Mouse (Mus musculus) CH12.LX (cell line): ENCODE measurements around the gene Gm20388. TPM values are rescaled to one million over a fixed set of nuclear protein-coding genes. Genes with fewer than 3 reads are reported as not detected.

Source experiments
- DNase-seq: peaks from one replicate; pipeline ENCODE4 v3.0.0-alpha.2; 2013; ENCODE audit errors: extremely low read depth
- H3K27ac ChIP-seq: 2 replicates; pipeline ENCODE4 v1.5.1; 2012; ENCODE audit warnings: low read depth, mild to moderate bottlenecking, control low read depth, moderate library complexity; ENCODE audit not compliant: insufficient read depth
- H3K27me3 ChIP-seq: replicated peaks from 2 replicates; pipeline ENCODE3; 2012; ENCODE audit warnings: inconsistent platforms
- H3K36me3 ChIP-seq, 2 experiments: replicated peaks in 1 of 2; 2 replicates each; pipeline versions ENCODE3 to v1.6.1; 2012; ENCODE audit warnings: inconsistent platforms in 1 of 2, low read length in 1 of 2, mild to moderate bottlenecking in 1 of 2, mixed read lengths in 1 of 2, moderate library complexity in 1 of 2; ENCODE audit not compliant: control insufficient read depth in 1 of 2, insufficient read depth in 1 of 2
- H3K4me1 ChIP-seq, 2 experiments: 2 replicates each; pipeline ENCODE4 v1.6.1; 2012; ENCODE audit warnings: inconsistent platforms in 1 of 2, moderate library complexity in 1 of 2; ENCODE audit not compliant: insufficient read depth in 2 of 2, control insufficient read depth in 1 of 2
- H3K4me2 ChIP-seq: 2 replicates; pipeline ENCODE4 v1.6.1; 2012; ENCODE audit warnings: low read depth, mild to moderate bottlenecking, control low read depth; ENCODE audit not compliant: poor library complexity, insufficient read depth, severe bottlenecking
- H3K4me3 ChIP-seq, 3 experiments: fragments of 150-350 bp in 1 of 3; sonication (generic) in 1 of 3; replicated peaks in 1 of 3; 2 replicates each; pipeline versions ENCODE3 to v1.5.1; 2011 to 2012; ENCODE audit warnings: low read depth in 2 of 3, low read length in 2 of 3, mild to moderate bottlenecking in 2 of 3, moderate library complexity in 2 of 3, control low read depth in 1 of 3, improper control_type of control experiment in 1 of 3, inconsistent platforms in 1 of 3, mixed read lengths in 1 of 3; ENCODE audit not compliant: poor library complexity in 1 of 3
- H3K79me2 ChIP-seq: replicated peaks from 2 replicates; pipeline ENCODE4 v1.6.1; 2012; ENCODE audit warnings: mild to moderate bottlenecking, moderate library complexity; ENCODE audit not compliant: control insufficient read depth, poor library complexity, insufficient read depth, severe bottlenecking; ENCODE audit errors: extremely low read depth
- H3K9ac ChIP-seq: 2 replicates; pipeline ENCODE4 v1.6.1; 2012; ENCODE audit warnings: low read depth, mild to moderate bottlenecking, control low read depth, moderate library complexity; ENCODE audit not compliant: insufficient read depth
- H3K9me3 ChIP-seq: replicated peaks from 2 replicates; pipeline ENCODE3; 2012; ENCODE audit warnings: low read length, inconsistent platforms, mixed read lengths
- CHD1 ChIP-seq: IDR thresholded peaks from 2 replicates; pipeline ENCODE4 v1.6.1; 2012; ENCODE audit warnings: low read depth, low read length, improper control_type of control experiment, inconsistent platforms
- CTCF ChIP-seq, 2 experiments: IDR thresholded peaks in 1 of 2; conservative IDR thresholded peaks in 1 of 2; 2 replicates each; pipeline ENCODE4 v1.5.1; 2011 to 2012; ENCODE audit warnings: low read depth in 2 of 2, low read length in 2 of 2, improper control_type of control experiment in 1 of 2, inconsistent platforms in 1 of 2, mild to moderate bottlenecking in 1 of 2, moderate library complexity in 1 of 2
- ELF1 ChIP-seq: IDR thresholded peaks from 2 replicates; pipeline ENCODE4 v1.6.1; 2014; ENCODE audit warnings: low read depth, mild to moderate bottlenecking, inconsistent platforms, low read length, improper control_type of control experiment
- EP300 ChIP-seq: IDR thresholded peaks from 2 replicates; pipeline ENCODE4 v1.6.1; 2011; ENCODE audit warnings: low read length, improper control_type of control experiment
- GABPA ChIP-seq: IDR thresholded peaks from 2 replicates; pipeline ENCODE4 v1.6.1; 2012; ENCODE audit warnings: low read depth, low read length, improper control_type of control experiment, inconsistent platforms; ENCODE audit not compliant: insufficient replicate concordance
- IRF4 ChIP-seq: IDR thresholded peaks from 2 replicates; pipeline ENCODE4 v1.6.1; 2014; ENCODE audit warnings: low read depth, mild to moderate bottlenecking, inconsistent platforms, low read length, improper control_type of control experiment
- JUN ChIP-seq: IDR thresholded peaks from 2 replicates; pipeline ENCODE4 v1.6.1; 2011; ENCODE audit warnings: low read depth, mild to moderate bottlenecking, low read length, improper control_type of control experiment, moderate library complexity; ENCODE audit not compliant: insufficient read depth
- KAT2A ChIP-seq: IDR thresholded peaks from 2 replicates; pipeline ENCODE4 v1.6.1; 2012; ENCODE audit warnings: low read length, improper control_type of control experiment, inconsistent platforms; ENCODE audit not compliant: insufficient replicate concordance
- MAZ ChIP-seq: IDR thresholded peaks from 2 replicates; pipeline ENCODE4 v1.6.1; 2012; ENCODE audit warnings: low read depth, mild to moderate bottlenecking, inconsistent platforms, low read length, improper control_type of control experiment, moderate library complexity
- MEF2A ChIP-seq: IDR thresholded peaks from 2 replicates; pipeline ENCODE4 v1.6.1; 2014; ENCODE audit warnings: low read depth, mild to moderate bottlenecking, inconsistent platforms, low read length, improper control_type of control experiment, borderline replicate concordance
- PAX5 ChIP-seq: IDR thresholded peaks from 2 replicates; pipeline ENCODE4 v1.6.1; 2012; ENCODE audit warnings: low read length, inconsistent platforms, mixed read lengths
- RAD21 ChIP-seq: IDR thresholded peaks from 2 replicates; pipeline ENCODE4 v1.6.1; 2011; ENCODE audit warnings: low read depth, mild to moderate bottlenecking, low read length, improper control_type of control experiment, moderate library complexity
- RCOR1 ChIP-seq: conservative IDR thresholded peaks from 2 replicates; pipeline ENCODE4 v1.6.1; 2012; ENCODE audit warnings: low read depth, mild to moderate bottlenecking, inconsistent platforms, low read length, improper control_type of control experiment
- SIN3A ChIP-seq: IDR thresholded peaks from 2 replicates; pipeline ENCODE4 v1.6.1; 2012; ENCODE audit warnings: low read length, improper control_type of control experiment, inconsistent platforms
- TCF12 ChIP-seq: IDR thresholded peaks from 2 replicates; pipeline ENCODE4 v1.6.1; 2014; ENCODE audit warnings: low read depth, mild to moderate bottlenecking, inconsistent platforms, low read length, improper control_type of control experiment
- UBTF ChIP-seq: IDR thresholded peaks from 2 replicates; pipeline ENCODE4 v1.6.1; 2012; ENCODE audit warnings: low read depth, mild to moderate bottlenecking, inconsistent platforms, low read length, improper control_type of control experiment, moderate library complexity
- USF1 ChIP-seq: IDR thresholded peaks from 2 replicates; pipeline ENCODE4 v1.6.1; 2014; ENCODE audit warnings: low read depth, mild to moderate bottlenecking, inconsistent platforms, low read length, improper control_type of control experiment
- USF2 ChIP-seq: conservative IDR thresholded peaks from 2 replicates; pipeline ENCODE4 v1.6.1; 2011; ENCODE audit warnings: low read depth, low read length, improper control_type of control experiment
- ZMIZ1 ChIP-seq: IDR thresholded peaks from 2 replicates; pipeline ENCODE4 v1.6.1; 2012; ENCODE audit warnings: low read depth, mild to moderate bottlenecking, inconsistent platforms, low read length, improper control_type of control experiment
- dilution Hi-C: fragments of 300-500 bp; cut with MboI; formaldehyde crosslinking; loops from 2 replicates; pipeline ENCODE4 v1.14.3; 2020; ENCODE audit warnings: low sequenced_read_pairs; ENCODE audit not compliant: extremely low pct_unique_long_range_greater_than_20kb, extremely low pct_ligation_motif_present
- in situ Hi-C: fragments of 300-500 bp; cut with MboI; formaldehyde crosslinking; loops from 3 replicates; pipeline ENCODE4 v1.14.3; 2019; ENCODE audit warnings: low sequenced_read_pairs, low pct_ligation_motif_present, low pct_unique_long_range_greater_than_20kb, mixed read lengths
- polyA plus RNA-seq: library from polyadenylated mRNA; unstranded; fragments of >175 nt; gene quantifications from 2 replicates; pipeline ENCODE4 v1.2.1, GENCODE M21; 2012; ENCODE audit warnings: low read depth; ENCODE audit not compliant: insufficient read length
- total RNA-seq, 2 experiments: library from RNA; depleted of rRNA; stranded (reverse); fragments of 300-350 nt in 1 of 2; fragments of >200 nt in 1 of 2; gene quantifications; 2 replicates each; pipeline ENCODE4 v1.2.3; 2012 to 2014

Gene Gm20388
- total and polyA plus RNA-seq, 3 experiments = 14.8 to 26.3 (median 22.2) TPM

DNA sequence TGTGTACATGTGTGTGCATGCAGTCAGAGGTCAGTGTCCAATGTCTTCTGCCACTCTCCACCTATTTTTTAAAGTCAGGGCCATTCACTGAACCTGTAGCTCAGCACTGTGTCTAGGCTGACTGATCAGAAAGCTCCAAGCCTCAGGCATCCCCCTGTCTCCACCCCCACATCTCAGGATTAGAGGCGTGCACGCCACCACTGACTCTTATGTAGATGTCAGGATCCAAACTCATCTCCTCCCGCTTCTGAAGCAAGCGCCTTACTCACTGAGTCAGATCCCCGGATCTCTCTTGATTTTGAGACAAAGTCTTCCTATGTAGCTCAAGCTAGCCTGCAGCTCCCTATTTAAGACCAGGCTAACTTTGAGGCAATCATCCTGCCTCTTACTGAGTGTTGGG, 1768.1 kb downstream of the Gm20388 start:
- no peak overlapping the region for H3K27ac ChIP-seq
- TF ChIP-seq USF2 = no peak
- no peak for TF ChIP-seq MEF2A
- no peak for TF ChIP-seq ZMIZ1
- TF ChIP-seq UBTF = no peak
- TF ChIP-seq ELF1 = no peak
- no peak for TF ChIP-seq CHD1
- TF ChIP-seq PAX5 = no peak
- no peak for TF ChIP-seq MAZ
- TF ChIP-seq TCF12 = no peak
- TF ChIP-seq CTCF (conservative IDR thresholded peaks at IDR 0.05 in 1 of 2, IDR thresholded peaks at IDR 0.05 in 1 of 2; ENCODE audit: low read depth in 2 of 2, low read length in 2 of 2) = no peak
- TF ChIP-seq KAT2A = no peak
- TF ChIP-seq EP300 = no peak
- no peak for TF ChIP-seq RAD21
- TF ChIP-seq GABPA = no peak
- no peak for TF ChIP-seq RCOR1
- TF ChIP-seq JUN = no peak
- TF ChIP-seq SIN3A = no peak
- no peak for TF ChIP-seq USF1
- H3K9ac ChIP-seq = no peak overlapping the region
- in situ Hi-C loops (no loop called here), dilution Hi-C loops (no loop called here)
- peaks cover 2% of the 10 kb centered on the region for H3K9me3 ChIP-seq
- DNase-seq = no peak
- H3K27me3 ChIP-seq = peaks cover 62% of the 10 kb centered on the region
- H3K4me3 ChIP-seq = no peak overlapping the region
- no peaks in the 10 kb centered on the region; a peak in 1 of 4 replicates for H3K4me1 ChIP-seq
- no peaks in the 10 kb centered on the region for H3K36me3 ChIP-seq
- H3K79me2 ChIP-seq = no peaks in the 10 kb centered on the region
- H3K4me2 ChIP-seq = no peak overlapping the region

DNA sequence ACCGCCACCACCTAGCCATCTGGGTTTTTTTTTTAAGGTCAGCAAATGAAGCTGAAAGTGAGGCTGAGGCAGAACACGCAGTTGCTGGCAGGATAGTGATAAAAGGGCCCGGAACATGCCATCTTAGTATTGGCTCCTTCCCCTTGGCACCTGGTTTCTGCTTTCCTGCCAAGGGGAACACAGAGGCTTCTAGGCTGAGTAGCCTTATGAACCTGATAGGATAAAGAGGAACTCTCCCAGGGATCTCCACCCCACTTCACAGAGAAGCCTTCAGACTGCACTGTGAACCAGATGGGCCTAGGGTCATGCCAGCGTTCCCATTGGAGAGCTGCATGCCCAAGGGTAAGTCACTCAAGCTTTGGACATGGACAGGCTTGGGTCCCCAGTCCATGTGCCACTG, 1770.3 kb downstream of the Gm20388 start:
- H3K27me3 ChIP-seq = peaks cover 51% of the 10 kb centered on the region
- no peak overlapping the region for H3K4me3 ChIP-seq
- no peaks in the 10 kb centered on the region for H3K9me3 ChIP-seq
- no peak for DNase-seq
- H3K9ac ChIP-seq = no peak overlapping the region
- H3K79me2 ChIP-seq = no peaks in the 10 kb centered on the region
- peaks cover 3 to 4% of the 10 kb centered on the region in 2 experiments; a peak in 2 of 4 replicates for H3K4me1 ChIP-seq
- TF ChIP-seq IRF4 (no peak), MAZ (no peak), USF2 (no peak)
- TF ChIP-seq, all 38 proteins: peak for 0
- Histone ChIP-seq H3K4me2 (no peak overlapping the region), H3K36me3 (no peaks in the 10 kb centered on the region), H3K27ac (no peak overlapping the region)
- dilution Hi-C loops = no loop called here
- in situ Hi-C loops = loop anchor here (10.0 kb wide), 1 partner anchor 136 kb away; the partner anchor contains the start of gene 1700018B08Rik
